Mouse (Mus musculus): Measurements from ENCODE around the gene Rtp1.

The Rtp1 gene

DNA sequence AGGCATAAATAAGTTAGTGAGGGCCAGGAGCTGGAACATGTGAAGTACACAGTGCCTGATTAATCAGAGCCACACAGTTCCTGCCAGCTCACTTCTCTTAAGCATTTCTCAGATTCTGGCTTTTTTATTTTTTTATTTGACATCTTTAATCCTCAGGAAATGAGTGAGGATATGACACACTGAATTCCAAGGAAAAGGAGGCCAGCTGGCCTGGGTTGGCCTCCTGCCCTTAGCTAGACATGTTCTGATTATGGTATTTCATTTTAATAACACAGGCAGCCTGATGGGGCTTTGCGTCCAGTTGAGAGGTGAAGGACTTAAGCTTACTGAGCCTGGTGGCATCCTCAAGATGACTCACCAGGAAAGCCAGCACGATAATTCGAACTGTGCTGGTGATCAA lies 27.6 kb downstream of the Rtp1 start:
- no peak for DNase-seq (ENCODE audit: low spot score in 2 of 2)

DNA sequence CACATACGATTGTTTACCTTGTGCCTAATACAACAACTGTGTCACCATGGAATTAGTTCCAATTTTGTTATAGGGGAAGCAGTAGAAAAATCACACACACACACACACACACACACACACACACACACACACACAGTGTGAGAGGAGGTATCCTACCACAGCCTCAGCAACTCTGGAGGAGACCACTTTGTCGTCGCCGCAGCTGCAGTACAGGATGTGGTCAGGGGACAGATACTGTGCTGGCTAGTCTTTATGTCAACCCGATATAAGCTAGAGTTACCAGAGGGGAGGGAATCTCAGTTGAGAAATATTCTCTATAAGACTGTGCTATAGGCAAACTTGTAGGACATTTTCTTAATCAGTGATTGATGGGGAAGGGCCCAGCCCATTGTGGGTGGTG lies 28.4 kb downstream of the Rtp1 start:
- DNase-seq (ENCODE audit: low spot score in 2 of 2), result peak; percentile 13 to 25

DNA sequence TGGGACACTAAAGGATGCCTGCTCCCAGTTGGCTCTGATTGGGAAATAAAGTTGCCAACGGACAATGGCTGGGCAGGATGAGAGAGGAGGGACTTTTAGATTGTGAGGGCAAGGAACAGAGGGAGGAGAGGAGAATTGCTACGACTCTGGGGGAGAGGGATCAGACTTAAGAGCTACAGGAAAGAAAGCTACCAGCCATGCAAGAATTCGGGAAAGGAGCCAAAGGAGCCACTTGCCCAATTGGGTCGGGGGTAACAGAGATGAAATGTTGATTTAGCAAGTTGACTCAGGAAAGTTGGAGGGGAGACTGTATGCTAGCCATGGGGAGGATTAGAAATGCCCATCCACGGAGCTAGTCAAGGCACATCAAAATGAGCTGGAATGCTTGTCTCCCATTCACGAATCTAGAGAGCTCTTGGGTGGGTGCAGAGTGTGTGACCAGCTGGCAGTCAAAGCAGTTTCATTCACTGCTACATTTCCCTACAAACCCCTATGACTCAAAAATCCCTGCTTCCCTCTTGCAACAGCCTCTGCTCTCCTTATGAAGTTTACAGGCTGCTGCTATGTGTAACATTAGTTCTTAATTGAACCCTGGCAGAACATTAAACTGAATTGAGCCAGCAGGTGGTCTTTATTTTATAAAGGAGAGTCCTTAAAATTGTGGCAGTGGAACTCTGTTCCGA lies 30.1 kb downstream of the Rtp1 start:
- DNase-seq (ENCODE audit: low spot score in 2 of 2), result no peak

GRCm38 (mm10) chr16:23463671-23464347 lies 34.9 kb downstream of the Rtp1 start:
- no peak for DNase-seq (ENCODE audit: low spot score in 2 of 2)

- DNase-seq (ENCODE audit: low spot score in 2 of 2), result no peak
These were observed 42.6 kb downstream of the Rtp1 start for GRCm38 (mm10) chr16:23471551-23471950.

- no peak for DNase-seq (ENCODE audit: low spot score in 2 of 2)
These were observed 43.1 kb downstream of the Rtp1 start for GRCm38 (mm10) chr16:23472046-23472445.

DNA sequence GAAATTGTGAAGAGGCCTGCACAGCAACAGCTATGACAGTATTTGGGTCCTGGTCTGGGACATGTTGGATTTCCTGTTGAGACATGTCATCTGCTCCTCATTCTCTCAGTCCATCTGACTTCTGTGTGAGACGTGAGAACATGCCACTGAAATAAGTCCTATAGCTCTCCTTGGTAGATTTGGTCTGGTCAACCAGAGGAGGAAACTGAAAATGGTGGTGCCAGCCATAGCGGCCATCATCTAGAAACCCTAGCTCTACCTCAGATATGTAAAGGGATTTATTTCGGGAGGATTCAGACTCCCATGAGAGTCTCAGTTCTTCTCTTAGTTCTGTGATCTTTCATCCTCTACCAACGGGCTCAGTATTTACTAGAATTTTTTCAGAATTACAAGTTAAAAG lies 46.7 kb downstream of the Rtp1 start:
- no peak for DNase-seq (ENCODE audit: low spot score in 2 of 2)

- DNase-seq (ENCODE audit: low spot score in 2 of 2), result no peak
These were observed 47.7 kb downstream of the Rtp1 start for GRCm38 (mm10) chr16:23476598-23476997.

- no peak for DNase-seq (ENCODE audit: low spot score in 2 of 2)
These were observed 51.1 kb downstream of the Rtp1 start for GRCm38 (mm10) chr16:23479872-23480603.

DNA sequence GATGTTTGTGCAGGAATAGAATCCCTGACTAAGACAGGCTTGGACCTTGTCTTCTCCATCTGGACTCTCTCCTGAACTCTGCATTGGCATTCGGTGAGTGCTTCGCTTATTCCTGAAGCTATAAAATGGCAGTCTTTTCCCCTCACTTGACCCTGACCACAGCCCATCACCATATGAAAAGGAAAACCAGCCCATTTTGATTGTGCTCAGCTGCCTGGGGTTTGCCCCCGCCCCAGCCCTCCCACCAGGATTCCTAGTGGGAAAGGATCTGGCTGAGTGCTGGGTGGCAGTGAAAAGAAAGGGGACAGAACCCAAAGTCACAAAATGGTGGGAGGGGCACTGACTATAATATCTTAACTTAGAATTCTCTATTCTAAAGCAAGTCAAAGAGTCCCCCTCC lies 53.3 kb downstream of the Rtp1 start:
- no peak for DNase-seq (ENCODE audit: low spot score in 2 of 2)

GRCm38 (mm10) chr16:23482846-23483245 lies 53.9 kb downstream of the Rtp1 start:
- no peak for DNase-seq (ENCODE audit: low spot score in 2 of 2)

DNA sequence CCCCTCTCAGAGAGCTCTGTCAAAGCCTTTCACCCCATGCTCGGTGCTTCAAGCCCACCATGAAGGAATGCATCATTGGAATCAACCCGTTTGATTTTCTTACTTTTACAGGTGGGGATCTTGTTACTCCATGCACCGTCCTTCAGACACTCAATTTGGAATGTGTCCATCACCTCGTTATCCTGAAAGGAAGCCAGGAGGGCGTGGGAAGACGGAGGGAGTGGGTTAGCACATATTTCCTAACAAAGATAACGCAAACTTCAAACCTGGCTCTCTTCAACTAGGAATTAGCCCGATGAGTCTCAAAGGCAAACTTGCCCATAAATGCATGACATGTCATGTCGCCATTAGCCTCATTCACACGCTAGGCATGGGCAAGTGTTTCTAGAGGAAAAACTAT lies 54.4 kb downstream of the Rtp1 start:
- no peak for DNase-seq (ENCODE audit: low spot score in 2 of 2)

All from natural killer cell, adult 2 months (primary cell).